Mouse (Mus musculus): ENCODE measurements at regions not wholly inside any gene's neighbourhood (a gene's known extent, or its start where the extent isn't known, plus 50 kb on each side); places are given as distances from the start of the nearest gene placed in this dataset. TPM values are rescaled to one million over a fixed set of nuclear protein-coding genes. Genes with fewer than 3 reads are reported as not detected.

GRCm38 (mm10) chr13:70913834-70914233, 72.2 kb upstream of the Adamts16 start:
- ATAC-seq = no peak
- H3K36me3 ChIP-seq (replicated peaks; ENCODE audit: insufficient read depth, low read length) = no peaks in the 10 kb centered on the region
- no peak overlapping the region for H3K27ac ChIP-seq (ENCODE audit: low read depth)
- H3K4me3 ChIP-seq (ENCODE audit: low read depth, low read length) = no peak overlapping the region
- no peak overlapping the region for H3K4me2 ChIP-seq (ENCODE audit: low read depth, low read length)
- no peaks in the 10 kb centered on the region for H3K9me3 ChIP-seq (ENCODE audit: low read length)
- DNase-seq = no peak
- no peak overlapping the region for H3K9ac ChIP-seq (replicated peaks)
- no peak for TF ChIP-seq CTCF (IDR thresholded peaks at IDR 0.05; ENCODE audit: low read depth)
- no peak for TF ChIP-seq EP300 (IDR thresholded peaks at IDR 0.05; ENCODE audit: low read depth)
- 78% methylated on average over 1 of the region's 1 CpGs for WGBS (ENCODE audit: insufficient replicate concordance)
- H3K27me3 ChIP-seq (ENCODE audit: insufficient read depth, low read length) = no peaks in the 10 kb centered on the region
- H3K4me1 ChIP-seq (ENCODE audit: insufficient read depth) = no peaks in the 10 kb centered on the region

- H3K9me3 ChIP-seq (ENCODE audit: low read length) = no peaks in the 10 kb centered on the region
- H3K4me3 ChIP-seq (ENCODE audit: low read depth, low read length) = no peak overlapping the region
- H3K4me2 ChIP-seq (ENCODE audit: low read depth, low read length) = no peak overlapping the region
- H3K9ac ChIP-seq (replicated peaks) = no peak overlapping the region
- DNase-seq (no peak), ATAC-seq (no peak)
- no peaks in the 10 kb centered on the region for H3K36me3 ChIP-seq (replicated peaks; ENCODE audit: insufficient read depth, low read length)
- H3K27ac ChIP-seq (ENCODE audit: low read depth) = no peak overlapping the region
- no peaks in the 10 kb centered on the region for H3K4me1 ChIP-seq (ENCODE audit: insufficient read depth)
- H3K27me3 ChIP-seq (ENCODE audit: insufficient read depth, low read length) = no peaks in the 10 kb centered on the region
- no peak for TF ChIP-seq EP300 (IDR thresholded peaks at IDR 0.05; ENCODE audit: low read depth)
- no peak for TF ChIP-seq CTCF (IDR thresholded peaks at IDR 0.05; ENCODE audit: low read depth)
These were observed 69.3 kb upstream of the Adamts16 start for GRCm38 (mm10) chr13:70910934-70911333.

GRCm38 (mm10) chr13:70904834-70905233, 63.2 kb upstream of the Adamts16 start:
- Histone ChIP-seq H3K9ac (replicated peaks) (no peak overlapping the region), H3K4me3 (ENCODE audit: low read depth, low read length) (no peak overlapping the region), H3K36me3 (replicated peaks; ENCODE audit: insufficient read depth, low read length) (no peaks in the 10 kb centered on the region), H3K27ac (ENCODE audit: low read depth) (no peak overlapping the region), H3K9me3 (ENCODE audit: low read length) (no peaks in the 10 kb centered on the region), H3K4me1 (ENCODE audit: insufficient read depth) (peaks cover 5% of the 10 kb centered on the region; the same call in 1 of the 2 replicates), H3K27me3 (ENCODE audit: insufficient read depth, low read length) (no peaks in the 10 kb centered on the region), H3K4me2 (ENCODE audit: low read depth, low read length) (no peak overlapping the region)
- ATAC-seq (no peak), DNase-seq (no peak)
- TF ChIP-seq EP300 (IDR thresholded peaks at IDR 0.05; ENCODE audit: low read depth) (no peak), CTCF (IDR thresholded peaks at IDR 0.05; ENCODE audit: low read depth) (no peak)

GRCm38 (mm10) chr13:70903831-70904230, 62.2 kb upstream of the Adamts16 start:
- DNase-seq = no peak
- no peak for ATAC-seq
- Histone ChIP-seq H3K4me2 (ENCODE audit: low read depth, low read length) (no peak overlapping the region), H3K9ac (replicated peaks) (no peak overlapping the region), H3K4me3 (ENCODE audit: low read depth, low read length) (no peak overlapping the region), H3K36me3 (replicated peaks; ENCODE audit: insufficient read depth, low read length) (no peaks in the 10 kb centered on the region), H3K27ac (ENCODE audit: low read depth) (no peak overlapping the region), H3K4me1 (ENCODE audit: insufficient read depth) (peaks cover 5% of the 10 kb centered on the region; the same call in 1 of the 2 replicates), H3K9me3 (ENCODE audit: low read length) (no peaks in the 10 kb centered on the region), H3K27me3 (ENCODE audit: insufficient read depth, low read length) (no peaks in the 10 kb centered on the region)
- 72% methylated on average over 8 of the region's 8 CpGs for WGBS (ENCODE audit: insufficient replicate concordance)
- no peak for TF ChIP-seq EP300 (IDR thresholded peaks at IDR 0.05; ENCODE audit: low read depth)

- WGBS (ENCODE audit: insufficient replicate concordance) = 87% methylated on average over 2 of the region's 2 CpGs
- no peak for ATAC-seq
- H3K4me2 ChIP-seq (ENCODE audit: low read depth, low read length) = no peak overlapping the region
- no peak overlapping the region for H3K9ac ChIP-seq (replicated peaks)
- H3K36me3 ChIP-seq (replicated peaks; ENCODE audit: insufficient read depth, low read length) = no peaks in the 10 kb centered on the region
- no peak overlapping the region for H3K4me3 ChIP-seq (ENCODE audit: low read depth, low read length)
- no peaks in the 10 kb centered on the region for H3K27me3 ChIP-seq (ENCODE audit: insufficient read depth, low read length)
- no peak overlapping the region for H3K27ac ChIP-seq (ENCODE audit: low read depth)
- peaks cover 5% of the 10 kb centered on the region; the same call in 1 of the 2 replicates for H3K4me1 ChIP-seq (ENCODE audit: insufficient read depth)
- TF ChIP-seq CTCF (IDR thresholded peaks at IDR 0.05; ENCODE audit: low read depth) = no peak
- TF ChIP-seq EP300 (IDR thresholded peaks at IDR 0.05; ENCODE audit: low read depth) = no peak
- no peaks in the 10 kb centered on the region for H3K9me3 ChIP-seq (ENCODE audit: low read length)
- DNase-seq = no peak
These were observed 61.5 kb upstream of the Adamts16 start for GRCm38 (mm10) chr13:70903150-70903549.

GRCm38 (mm10) chr13:70902727-70903126, 61.1 kb upstream of the Adamts16 start:
- no peaks in the 10 kb centered on the region for H3K36me3 ChIP-seq (replicated peaks; ENCODE audit: insufficient read depth, low read length)
- H3K27ac ChIP-seq (ENCODE audit: low read depth) = no peak overlapping the region
- H3K9me3 ChIP-seq (ENCODE audit: low read length) = no peaks in the 10 kb centered on the region
- H3K27me3 ChIP-seq (ENCODE audit: insufficient read depth, low read length) = no peaks in the 10 kb centered on the region
- WGBS (ENCODE audit: insufficient replicate concordance) = 36% methylated on average over 10 of the region's 10 CpGs
- ATAC-seq (peak; percentile 74), DNase-seq (peak; percentile 28)
- H3K4me3 ChIP-seq (ENCODE audit: low read depth, low read length) = no peak overlapping the region
- no peak overlapping the region for H3K9ac ChIP-seq (replicated peaks)
- TF ChIP-seq CTCF (IDR thresholded peaks at IDR 0.05; ENCODE audit: low read depth) (no peak), EP300 (IDR thresholded peaks at IDR 0.05; ENCODE audit: low read depth) (no peak)
- no peak overlapping the region for H3K4me2 ChIP-seq (ENCODE audit: low read depth, low read length)
- peaks cover 5% of the 10 kb centered on the region; the same call in 1 of the 2 replicates for H3K4me1 ChIP-seq (ENCODE audit: insufficient read depth)

GRCm38 (mm10) chr13:70891634-70892033, 50.0 kb upstream of the Adamts16 start:
- no peak overlapping the region for H3K27ac ChIP-seq (ENCODE audit: low read depth)
- DNase-seq (no peak), ATAC-seq (no peak)
- H3K36me3 ChIP-seq (replicated peaks; ENCODE audit: insufficient read depth, low read length) = no peaks in the 10 kb centered on the region
- no peak overlapping the region for H3K9ac ChIP-seq (replicated peaks)
- no peak overlapping the region for H3K4me2 ChIP-seq (ENCODE audit: low read depth, low read length)
- no peaks in the 10 kb centered on the region for H3K4me1 ChIP-seq (ENCODE audit: insufficient read depth)
- 60% methylated on average over 5 of the region's 5 CpGs for WGBS (ENCODE audit: insufficient replicate concordance)
- H3K4me3 ChIP-seq (ENCODE audit: low read depth, low read length) = no peak overlapping the region
- TF ChIP-seq CTCF (IDR thresholded peaks at IDR 0.05; ENCODE audit: low read depth) (no peak), EP300 (IDR thresholded peaks at IDR 0.05; ENCODE audit: low read depth) (no peak)
- no peaks in the 10 kb centered on the region for H3K27me3 ChIP-seq (ENCODE audit: insufficient read depth, low read length)
- no peaks in the 10 kb centered on the region for H3K9me3 ChIP-seq (ENCODE audit: low read length)

Small RNAs in the stretch of these regions (microRNA-seq; reads per million reads assigned to microRNA genes)
- not detected for gene Mir466f-4

Measured in liver, postnatal 0 days (tissue).